Mouse (Mus musculus) v-Abl transformed pro-B cells (cell line): ENCODE data around the gene Olfr812.
"Not testable (repeated sequence)": the region's sequence is repeated elsewhere in the genome, so short reads cannot be mapped to it uniquely, and the experiment has no call there.

Source experiments
- in situ Hi-C, 2 experiments: fragments of 400-800 bp; cut with MboI; formaldehyde crosslinking; loops; one replicate each; pipeline ENCODE4 v1.15.1; 2025; ENCODE audit not compliant: unreplicated experiment in 2 of 2

Olfr812 gene

GRCm38 (mm10) chr10:129845994-129846393 lies at the start of gene Olfr812:
Gene Olfr812, minus strand, starts transcription at chr10:129846094.
- in situ Hi-C loops, result no loop called here

GRCm38 (mm10) chr10:129885934-129886333 lies 40.0 kb upstream of the Olfr812 start:
- in situ Hi-C loops, result no loop called here

GRCm38 (mm10) chr10:129885496-129885895 lies 39.6 kb upstream of the Olfr812 start:
- in situ Hi-C loops, result not testable (repeated sequence)

- in situ Hi-C loops, result not testable (repeated sequence)
Observed at GRCm38 (mm10) chr10:129879751-129880150, 33.9 kb upstream of the Olfr812 start, which contains the start of gene Olfr814. Gene Olfr814, minus strand, starts transcription at chr10:129879851.

GRCm38 (mm10) chr10:129855067-129855466 lies 9.2 kb upstream of the Olfr812 start, which contains the start of gene Olfr813:
Gene Olfr813, plus strand, starts transcription at chr10:129855367.
- in situ Hi-C loops, result no loop called here

GRCm38 (mm10) chr10:129847343-129847742 lies 1.4 kb upstream of the Olfr812 start:
- in situ Hi-C loops, result no loop called here

- in situ Hi-C loops, result no loop called here
Observed at GRCm38 (mm10) chr10:129804296-129804695, 41.6 kb downstream of the Olfr812 start, which contains the start of gene Olfr811. Gene Olfr811, minus strand, starts transcription at chr10:129804396.

GRCm38 (mm10) chr10:129794817-129795216 lies 51.1 kb downstream of the Olfr812 start, which contains the start of gene Olfr810:
Gene Olfr810, minus strand, starts transcription at chr10:129794917.
- in situ Hi-C loops, result no loop called here
